Mouse (Mus musculus) kidney, postnatal 10 days (tissue): Measurements from ENCODE around the gene Usp37.
A peak's percentile ranks its signal among the peaks of the same experiment; 100 is the strongest.
"Not testable (repeated sequence)": the region's sequence is repeated elsewhere in the genome, so short reads cannot be mapped to it uniquely, and the experiment has no call there.

Experiments used
- DNase-seq: peaks from one replicate; pipeline ENCODE4 v3.0.0; 2021; ENCODE audit warnings: mixed read lengths

Gene Usp37

DNA sequence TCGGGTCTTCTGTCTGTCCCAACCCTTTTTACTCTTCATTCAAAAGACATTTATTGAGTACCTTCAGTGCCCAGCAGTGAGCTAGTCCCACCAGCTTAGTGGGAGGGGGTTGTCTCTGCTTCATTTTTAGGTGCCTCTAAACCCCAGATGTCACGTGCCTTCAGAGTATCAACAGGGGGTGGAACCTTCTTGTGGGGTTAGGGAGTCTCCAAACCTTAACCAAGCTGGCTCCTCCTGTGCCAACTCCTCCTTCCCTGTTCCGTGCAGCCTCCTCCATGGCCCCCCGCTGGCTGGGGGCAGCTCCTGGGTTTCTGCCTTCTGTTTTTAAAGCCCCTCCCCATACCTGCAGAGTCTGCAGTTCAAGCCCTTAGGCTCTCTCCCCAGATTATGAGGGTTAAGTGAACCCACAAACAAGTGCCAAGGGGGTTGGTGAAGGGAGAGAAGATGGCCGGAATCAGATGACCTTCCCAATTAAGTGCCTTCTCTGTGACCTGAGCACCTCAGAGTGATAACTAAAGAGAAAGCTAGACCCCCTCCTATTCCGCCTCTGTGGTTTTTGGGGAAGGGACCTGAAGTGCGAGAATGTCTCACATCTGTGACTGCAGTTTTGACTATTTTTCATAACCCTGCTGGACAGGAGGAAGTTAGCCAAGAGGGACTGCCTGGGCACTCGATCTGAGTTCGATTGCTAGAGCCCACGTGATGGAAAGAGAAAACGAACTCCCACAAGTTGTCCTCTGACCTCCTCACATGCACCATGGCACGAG is 147.4 kb downstream of the Usp37 start:
- DNase-seq, result not testable (repeated sequence)

DNA sequence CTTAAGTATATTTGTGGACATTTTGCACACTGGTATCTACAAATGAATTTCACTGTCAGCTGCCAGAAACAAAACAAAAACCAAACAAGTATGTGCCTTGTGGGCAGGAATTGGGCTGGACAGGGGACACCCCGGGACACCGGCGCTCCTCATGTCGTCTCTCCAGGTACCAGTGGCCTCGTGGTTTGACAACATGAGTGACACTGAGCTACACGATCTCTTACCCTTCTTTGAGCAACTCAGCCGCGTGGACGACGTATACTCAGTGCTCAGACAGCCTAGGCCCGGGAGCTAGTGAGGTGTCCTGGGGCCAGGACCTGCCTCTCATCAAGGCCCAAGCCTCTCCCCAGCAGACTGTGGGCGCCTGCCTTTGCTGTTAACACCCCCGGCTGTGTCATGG is 148.8 kb downstream of the Usp37 start:
- no peak for DNase-seq

DNA sequence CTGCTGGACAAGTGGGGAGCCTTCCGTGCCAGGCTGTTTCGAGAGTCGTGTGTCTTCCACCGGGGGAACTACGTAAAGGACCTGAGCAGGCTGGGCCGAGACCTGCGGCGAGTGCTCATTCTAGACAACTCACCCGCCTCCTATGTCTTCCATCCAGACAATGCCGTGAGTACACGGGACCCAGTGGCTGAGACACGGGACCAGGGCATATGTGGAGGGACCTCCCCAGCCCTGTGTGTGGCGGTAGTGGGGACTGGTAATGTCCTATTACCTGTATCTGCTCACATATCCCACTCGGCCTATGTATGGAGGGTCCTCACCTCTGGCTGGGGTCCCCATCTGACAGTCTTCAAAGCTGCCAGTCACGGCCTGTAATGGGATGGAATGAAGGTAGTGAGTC is 149.2 kb downstream of the Usp37 start:
- DNase-seq, result no peak

DNA sequence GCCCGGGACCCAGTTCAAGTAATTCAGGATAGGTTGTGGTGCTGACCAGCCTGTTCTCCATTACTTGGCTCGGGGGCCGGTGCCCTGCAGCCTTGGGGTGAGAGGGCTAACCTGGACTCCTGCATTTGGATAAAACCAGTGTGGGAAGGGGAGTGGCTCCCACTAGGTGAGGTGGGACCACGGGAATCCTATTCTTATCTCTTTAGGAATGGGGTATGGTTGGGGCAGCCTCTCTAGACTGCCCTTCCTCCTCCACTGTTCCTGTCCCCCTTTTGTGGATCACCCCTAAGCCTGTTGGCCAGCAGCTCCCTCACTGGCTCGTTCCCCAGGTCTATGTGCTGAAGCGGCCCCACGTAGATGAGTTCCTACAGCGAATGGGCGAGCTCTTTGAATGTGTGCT is 149.8 kb downstream of the Usp37 start:
- DNase-seq, result no peak

DNA sequence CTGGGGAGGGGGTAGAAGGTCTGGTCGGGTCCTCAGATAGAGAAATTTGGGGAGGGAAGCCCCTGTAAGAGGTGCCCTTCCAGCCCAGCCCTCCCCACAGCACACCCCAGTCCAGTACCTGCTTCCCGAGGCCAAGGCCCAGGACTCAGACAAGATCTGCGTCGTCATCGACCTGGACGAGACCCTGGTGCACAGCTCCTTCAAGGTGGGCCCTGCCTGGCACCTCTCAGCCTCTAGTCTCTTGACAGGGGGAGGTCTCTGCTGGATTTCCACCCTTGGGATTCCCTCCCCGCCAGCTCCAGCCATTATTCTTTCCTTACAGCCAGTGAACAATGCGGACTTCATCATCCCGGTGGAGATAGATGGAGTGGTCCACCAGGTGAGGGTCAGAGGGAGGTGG is 150.4 kb downstream of the Usp37 start:
- no peak for DNase-seq

DNA sequence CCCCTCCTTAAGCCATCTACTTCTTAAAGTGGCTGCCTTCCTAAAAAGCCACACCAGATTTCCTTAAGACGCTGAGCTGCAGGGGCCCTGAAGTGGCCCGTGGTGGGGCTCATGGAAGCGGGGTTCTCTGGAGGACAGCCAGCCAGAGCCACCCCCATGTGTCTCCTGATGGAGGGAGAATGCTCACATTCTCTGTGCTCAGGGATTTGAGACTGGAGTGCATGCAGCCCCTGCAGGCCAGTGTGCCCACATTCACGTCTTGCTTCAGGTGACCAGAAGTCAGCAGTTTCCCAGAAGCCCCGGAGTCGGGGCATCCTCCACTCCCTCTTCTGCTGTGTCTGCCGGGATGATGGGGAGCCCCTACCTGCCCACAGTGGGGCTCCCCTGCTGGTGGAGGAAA is 151.1 kb downstream of the Usp37 start:
- DNase-seq, result no peak

DNA sequence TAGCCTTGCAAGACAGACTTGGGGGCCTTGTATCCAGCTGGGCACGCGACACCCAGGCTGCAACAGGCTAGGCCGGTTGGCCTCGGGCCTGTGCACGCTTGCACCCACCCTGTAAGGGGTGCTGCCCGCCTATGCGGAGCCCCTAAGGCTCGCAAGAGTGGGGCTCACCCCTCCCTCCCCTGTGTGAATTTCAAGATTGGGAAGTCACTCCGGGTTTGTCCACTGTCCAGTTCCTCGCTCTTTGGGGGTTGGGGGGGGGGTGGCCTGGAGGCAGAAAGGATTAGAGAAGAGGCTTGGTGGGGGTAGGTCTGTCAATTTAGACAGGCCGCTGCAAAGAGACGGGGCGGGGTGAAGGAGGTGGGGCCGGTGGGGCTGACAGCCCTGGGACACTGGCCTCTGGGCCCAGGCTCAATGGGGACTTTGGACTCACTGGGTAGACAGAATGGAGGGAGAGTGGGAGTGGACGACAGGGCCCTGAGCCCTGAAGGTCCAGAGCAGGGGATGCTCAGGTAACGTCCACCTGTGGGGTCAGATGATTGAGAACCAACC is 151.6 kb downstream of the Usp37 start:
- DNase-seq, result peak; percentile 77

DNA sequence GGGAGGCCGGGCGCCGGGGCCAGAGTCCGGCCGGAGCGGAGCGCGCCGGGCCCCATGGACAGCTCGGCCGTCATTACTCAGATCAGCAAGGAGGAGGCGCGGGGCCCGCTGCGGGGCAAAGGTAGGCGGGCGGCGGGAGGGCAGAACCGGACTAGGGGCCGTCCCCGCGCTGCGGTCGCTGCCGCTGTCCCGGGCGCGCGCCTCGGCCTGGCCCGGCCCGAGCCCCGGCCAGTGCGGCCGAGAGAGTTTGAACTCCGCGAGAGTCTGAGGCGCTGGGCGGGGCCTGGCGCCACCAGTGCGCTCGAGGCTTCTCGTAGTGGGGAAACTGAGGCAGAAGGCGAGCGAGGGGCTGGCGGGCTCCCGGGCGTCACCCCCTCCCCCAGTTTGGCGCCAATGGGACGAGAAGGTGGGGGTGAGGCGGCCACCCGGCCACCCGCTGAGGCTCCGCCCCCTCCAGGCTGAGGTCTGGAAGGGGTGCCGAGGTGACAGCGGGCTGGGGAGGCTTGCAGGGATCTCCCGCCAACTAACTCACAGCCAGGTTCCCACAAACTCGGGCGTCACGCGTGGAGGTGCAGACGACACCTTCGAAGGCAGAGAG is 152.1 kb downstream of the Usp37 start:
- peak; percentile 90 for DNase-seq

DNA sequence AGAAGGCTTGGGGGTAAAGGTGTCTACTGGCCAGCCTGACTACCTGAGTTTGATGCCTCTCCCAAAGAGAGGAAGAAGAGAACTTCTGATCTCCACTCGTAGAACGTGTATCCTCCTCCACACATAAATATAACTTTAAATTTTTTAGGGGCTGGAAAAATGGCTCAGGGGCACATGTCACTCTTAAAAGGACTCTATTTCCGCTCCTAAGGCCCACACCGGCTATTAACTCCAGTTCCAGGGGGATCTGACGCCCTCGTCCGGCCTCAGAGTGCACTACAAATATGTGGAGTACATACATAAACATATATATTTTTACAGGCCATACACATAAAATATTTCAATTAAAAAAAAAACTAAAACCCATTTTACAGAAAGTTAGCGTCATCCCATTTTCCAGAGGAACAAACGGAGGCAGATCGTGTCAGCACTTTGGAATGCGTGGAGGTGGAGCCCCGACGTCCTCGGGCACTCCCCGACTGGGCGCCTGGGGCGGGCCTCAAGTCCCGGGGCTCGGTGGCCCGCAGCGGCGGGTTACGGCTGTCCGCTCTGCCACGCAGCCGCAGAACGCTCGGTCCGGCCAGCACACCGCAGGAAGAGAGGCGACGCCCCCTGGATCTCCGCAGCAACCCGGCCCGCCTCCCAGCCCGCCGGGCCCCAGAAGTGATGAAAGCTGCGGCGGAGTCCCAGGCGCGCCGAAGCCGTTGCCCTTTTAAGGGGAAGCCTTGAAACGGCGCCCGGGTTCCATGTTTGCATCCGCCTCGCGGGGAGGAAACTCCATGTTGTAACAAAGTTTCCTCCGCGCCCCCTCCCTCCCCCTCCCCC is 152.9 kb downstream of the Usp37 start, which contains the start of gene Ctdsp1:
Gene Ctdsp1, plus strand, starts transcription at position 586 of the 825 bp plus-strand sequence.
- peak; percentile 99 for DNase-seq

DNA sequence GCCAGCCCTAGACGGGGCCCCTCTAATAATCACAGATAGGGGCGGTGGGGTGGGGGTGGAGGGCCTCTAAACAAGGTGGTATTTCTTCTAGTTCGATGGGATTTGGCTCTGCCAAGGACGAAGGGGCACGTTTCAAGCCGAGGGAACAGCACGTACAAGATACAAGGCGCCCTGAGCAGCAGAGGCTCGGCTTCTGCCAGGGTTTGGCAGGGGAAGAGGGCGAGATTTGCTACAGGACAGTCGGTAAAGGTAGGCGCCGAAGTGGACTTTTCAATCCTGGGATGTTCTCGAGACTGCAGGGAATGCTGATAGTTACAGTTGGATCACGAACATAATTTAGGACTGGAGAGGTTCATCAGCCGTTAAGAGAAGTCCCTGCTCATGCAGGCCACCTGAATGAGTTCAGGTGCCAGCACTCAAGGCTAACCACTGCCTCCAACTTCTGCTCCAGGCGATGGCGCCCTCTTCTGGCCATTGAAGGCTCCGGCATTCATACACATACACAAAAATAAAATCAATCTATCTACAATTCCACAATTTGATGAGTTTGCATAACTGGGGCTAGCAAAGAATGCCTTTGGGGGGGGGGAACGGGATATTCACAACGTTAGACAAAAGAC is 153.7 kb downstream of the Usp37 start:
- peak; percentile 83 for DNase-seq

DNA sequence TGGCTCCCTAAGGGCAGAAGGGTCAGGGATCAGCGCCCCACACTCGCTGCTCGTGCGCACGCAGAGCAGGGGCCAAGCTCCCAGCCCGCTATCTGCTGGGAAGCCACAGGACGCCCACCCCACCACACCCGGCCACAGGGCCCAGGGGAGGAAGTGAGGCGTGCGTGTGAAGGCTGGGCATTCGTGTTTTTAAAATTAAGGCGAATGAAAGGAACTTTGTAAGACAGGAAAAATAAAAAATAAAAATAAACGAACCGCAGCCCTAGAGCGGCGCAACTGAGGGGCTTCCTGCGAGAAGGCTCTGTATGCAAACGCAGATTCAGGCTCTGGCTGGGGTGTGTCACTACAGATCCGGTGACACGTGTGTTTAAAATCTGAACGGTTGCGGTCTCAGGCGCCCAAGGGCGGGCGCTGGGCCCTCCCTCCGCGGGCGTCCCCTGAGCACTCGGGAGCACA is 154.2 kb downstream of the Usp37 start:
- peak; percentile 57 for DNase-seq

DNA sequence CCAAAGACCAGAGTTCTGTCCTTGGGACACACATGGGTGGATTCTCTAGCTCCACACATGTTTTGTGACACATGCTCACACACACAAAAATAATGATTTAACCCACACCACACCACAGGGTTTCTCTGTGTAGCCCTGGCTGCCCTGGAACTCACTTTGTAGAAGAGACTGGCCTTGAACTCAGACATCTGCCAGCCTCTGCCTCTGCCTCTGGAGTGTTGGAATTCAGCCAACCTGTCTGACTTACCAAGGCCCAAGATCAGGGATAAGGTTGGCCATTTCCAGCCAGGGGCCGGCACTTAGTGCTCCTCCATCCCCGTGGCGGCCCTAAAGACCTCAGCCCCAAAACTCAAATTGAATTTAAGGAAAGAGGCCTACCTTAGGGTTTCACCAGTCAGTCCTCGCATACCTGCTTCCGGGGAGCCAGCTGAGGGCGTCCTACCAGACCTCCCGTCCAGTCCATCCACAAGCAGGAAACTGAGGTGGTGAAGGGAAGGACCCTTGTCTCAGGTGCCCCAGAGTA is 155.6 kb downstream of the Usp37 start:
- no peak for DNase-seq

DNA sequence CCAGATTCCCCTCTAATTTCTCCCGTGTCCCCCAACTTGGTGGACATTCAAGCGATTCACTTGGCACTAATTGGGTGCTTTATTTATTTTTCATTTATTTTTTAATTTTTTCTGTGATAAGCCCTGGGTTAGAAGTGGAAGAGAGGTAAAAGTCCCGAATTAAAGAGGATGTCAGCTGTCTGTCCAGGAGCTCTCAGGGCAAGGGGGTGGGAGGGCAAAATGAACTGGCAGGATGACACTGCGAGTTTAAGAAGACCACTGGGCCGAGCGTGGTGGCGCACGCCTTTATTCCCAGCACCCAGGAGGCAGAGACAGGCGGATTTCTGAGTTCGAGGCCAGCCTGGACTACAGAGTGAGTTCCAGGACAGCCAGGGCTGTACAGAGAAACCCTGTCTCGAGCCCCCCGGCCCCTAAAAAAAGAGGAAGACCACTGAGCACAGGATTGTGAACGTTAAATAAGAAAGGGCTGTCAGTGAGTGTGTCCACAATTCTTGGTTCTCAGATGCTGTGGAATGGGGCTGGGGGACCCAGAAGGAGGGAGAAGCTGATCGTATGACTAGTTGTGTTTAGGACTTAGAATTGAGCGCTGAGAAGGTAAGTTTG is 156.6 kb downstream of the Usp37 start:
- DNase-seq, result no peak

DNA sequence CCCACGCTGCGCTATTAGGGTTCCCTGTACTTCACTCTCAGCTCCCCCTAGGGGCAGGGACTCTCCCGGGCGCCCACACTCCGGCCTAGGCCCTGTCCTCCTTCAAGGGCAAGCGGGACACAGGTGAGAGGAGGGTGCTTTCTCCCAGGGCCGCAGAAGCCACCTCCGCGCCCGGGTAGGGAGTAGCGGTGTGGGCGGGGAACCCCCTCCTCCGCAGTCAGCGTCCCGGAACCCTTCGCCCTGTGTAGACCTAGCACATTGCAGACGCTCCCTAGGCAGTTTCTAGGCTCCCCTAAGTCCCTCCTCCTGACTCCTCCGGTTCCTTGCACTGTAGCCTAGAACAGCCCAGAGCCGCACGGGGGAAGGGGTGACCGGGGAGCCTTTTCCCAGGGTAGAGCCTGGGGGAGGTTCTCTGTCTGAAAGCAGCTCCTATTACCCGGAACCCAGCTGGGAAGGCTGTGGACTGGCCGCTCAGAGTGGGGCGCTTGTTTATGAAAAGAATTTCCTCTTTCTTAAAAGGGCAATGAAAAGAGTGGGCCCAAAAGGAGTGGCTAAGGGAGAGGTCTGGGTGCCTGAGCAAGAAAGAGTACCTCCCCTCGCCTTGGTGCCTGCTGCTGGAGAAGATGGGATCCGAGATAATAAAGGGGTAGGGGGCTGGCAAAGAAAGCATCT is 157.2 kb downstream of the Usp37 start:
- DNase-seq, result peak; percentile 95

DNA sequence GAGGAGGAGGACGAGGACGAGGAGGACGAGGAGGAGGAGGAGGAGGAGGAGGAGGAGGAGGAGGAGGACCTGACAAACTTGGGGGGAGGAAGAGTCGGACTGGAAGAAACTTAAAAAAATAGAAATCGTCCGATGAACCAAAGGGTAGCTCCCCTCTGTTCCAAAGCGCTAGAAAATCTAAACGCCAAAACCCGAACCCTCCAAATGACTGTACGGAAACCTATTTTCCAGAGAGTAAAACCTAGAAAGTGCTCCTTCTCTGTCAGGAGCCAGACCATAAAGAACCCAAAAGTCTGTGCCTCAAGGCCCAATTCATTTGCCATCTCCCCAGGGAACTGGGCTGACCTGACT is 157.7 kb downstream of the Usp37 start:
- no peak for DNase-seq

DNA sequence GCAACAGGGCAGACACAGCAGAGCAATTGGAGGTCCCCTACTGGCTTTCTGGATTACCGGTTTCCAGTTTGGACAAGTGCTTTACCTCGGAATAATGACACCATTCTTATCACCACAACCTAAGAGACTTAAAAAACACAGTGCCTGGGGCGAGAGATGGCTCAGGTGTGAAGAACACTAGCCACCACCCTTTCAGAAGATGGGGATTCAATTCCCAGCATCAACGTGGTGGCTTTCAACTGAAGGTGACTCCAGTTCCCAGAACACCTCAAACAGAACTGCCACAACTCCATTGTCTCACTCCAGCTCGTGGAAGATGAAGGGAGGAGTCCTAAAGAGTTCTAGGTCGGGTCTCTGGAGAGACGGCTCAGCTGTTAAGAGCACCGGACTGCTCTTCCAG is 158.6 kb downstream of the Usp37 start:
- DNase-seq, result no peak
